Mouse (Mus musculus): Measurements from ENCODE around the gene Eri3.

Gene Eri3

GRCm38 (mm10) chr4:117624660-117625059 is 74.5 kb downstream of the Eri3 start:
- no peak for DNase-seq (ENCODE audit: low spot score)

GRCm38 (mm10) chr4:117628464-117628863 is 78.3 kb downstream of the Eri3 start:
- DNase-seq (ENCODE audit: low spot score) = no peak

GRCm38 (mm10) chr4:117630053-117630670 is 80.0 kb downstream of the Eri3 start:
- DNase-seq (ENCODE audit: low spot score) = no peak

GRCm38 (mm10) chr4:117633527-117633926 is 83.4 kb downstream of the Eri3 start:
- DNase-seq (ENCODE audit: low spot score) = no peak

GRCm38 (mm10) chr4:117634642-117635041 is 84.5 kb downstream of the Eri3 start:
- no peak for DNase-seq (ENCODE audit: low spot score)

- DNase-seq (ENCODE audit: low spot score) = no peak
Measured at GRCm38 (mm10) chr4:117636152-117636551, 86.0 kb downstream of the Eri3 start.

GRCm38 (mm10) chr4:117636891-117637613 is 86.9 kb downstream of the Eri3 start:
- no peak for DNase-seq (ENCODE audit: low spot score)

GRCm38 (mm10) chr4:117640925-117641703 is 90.9 kb downstream of the Eri3 start:
- no peak for DNase-seq (ENCODE audit: low spot score)

- no peak for DNase-seq (ENCODE audit: low spot score)
Measured at GRCm38 (mm10) chr4:117641804-117642203, 91.6 kb downstream of the Eri3 start.

- DNase-seq (ENCODE audit: low spot score) = no peak
Measured at GRCm38 (mm10) chr4:117645031-117645435, 94.9 kb downstream of the Eri3 start.

- no peak for DNase-seq (ENCODE audit: low spot score)
Measured at GRCm38 (mm10) chr4:117645859-117646258, 95.7 kb downstream of the Eri3 start.

- no peak for DNase-seq (ENCODE audit: low spot score)
Measured at GRCm38 (mm10) chr4:117646496-117646895, 96.3 kb downstream of the Eri3 start.

GRCm38 (mm10) chr4:117646926-117647755 is 97.0 kb downstream of the Eri3 start:
- DNase-seq (ENCODE audit: low spot score) = no peak

GRCm38 (mm10) chr4:117651626-117652101 is 101.5 kb downstream of the Eri3 start:
- DNase-seq (ENCODE audit: low spot score) = no peak

- DNase-seq (ENCODE audit: low spot score) = no peak
Measured at GRCm38 (mm10) chr4:117652727-117653126, 102.6 kb downstream of the Eri3 start.

GRCm38 (mm10) chr4:117654016-117654702 is 104.0 kb downstream of the Eri3 start:
- DNase-seq (ENCODE audit: low spot score) = no peak

- no peak for DNase-seq (ENCODE audit: low spot score)
Measured at GRCm38 (mm10) chr4:117654703-117655499, 104.7 kb downstream of the Eri3 start.

GRCm38 (mm10) chr4:117655500-117655863 is 105.3 kb downstream of the Eri3 start:
- no peak for DNase-seq (ENCODE audit: low spot score)

- no peak for DNase-seq (ENCODE audit: low spot score)
Measured at GRCm38 (mm10) chr4:117656961-117657360, 106.8 kb downstream of the Eri3 start.

GRCm38 (mm10) chr4:117657646-117658045 is 107.5 kb downstream of the Eri3 start:
- no peak for DNase-seq (ENCODE audit: low spot score)
